Mouse (Mus musculus): ENCODE measurements around the gene Trim40. TPM values are rescaled to one million over a fixed set of nuclear protein-coding genes. Genes with fewer than 3 reads are reported as not detected.

Trim40 gene
- total RNA-seq (2021) = 0.61 TPM in 1 of 2 replicates, not detected in the other
- long read RNA-seq = 0 reads

DNA sequence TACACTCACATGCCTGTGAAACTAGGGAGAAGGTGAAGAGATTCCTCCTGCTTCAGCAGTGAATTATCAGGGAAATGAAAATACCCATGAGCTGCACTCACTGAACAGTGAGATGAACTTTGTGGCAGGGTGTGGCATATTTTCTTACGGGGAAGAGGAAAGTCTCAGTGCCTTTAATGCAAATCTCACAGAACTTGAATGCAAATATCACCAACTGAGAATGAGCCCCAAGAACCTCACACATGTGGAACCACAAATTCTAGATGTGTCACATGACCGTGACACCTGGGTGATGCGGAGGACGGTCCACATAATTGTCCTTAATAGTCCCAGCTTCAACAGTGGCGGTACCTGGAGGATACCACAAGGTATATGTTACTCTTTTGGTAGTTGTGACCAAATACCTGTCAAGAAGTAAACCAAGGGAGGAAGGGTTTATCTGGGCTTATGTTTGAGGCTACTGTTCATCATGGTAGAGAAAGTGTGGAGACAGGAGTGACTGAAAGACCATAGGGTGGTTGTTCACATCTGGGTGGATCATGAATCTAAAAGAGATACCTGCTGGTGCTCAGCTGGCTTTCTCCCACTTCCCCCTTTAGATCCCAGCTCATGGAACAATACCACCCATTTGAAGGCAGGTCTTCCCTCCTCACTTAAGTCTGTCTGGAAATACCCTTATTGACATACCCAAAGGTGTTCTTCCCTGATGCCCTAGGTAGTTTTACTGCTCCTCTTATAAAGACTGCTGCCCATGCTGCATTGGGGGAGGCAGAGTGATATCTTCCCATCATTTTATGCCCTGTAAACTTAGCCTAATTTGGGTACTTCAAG is at the start of gene Trim40:
Gene Trim40, minus strand, starts transcription at position 51 of the 831 bp plus-strand sequence.
- no peak for DNase-seq

DNA sequence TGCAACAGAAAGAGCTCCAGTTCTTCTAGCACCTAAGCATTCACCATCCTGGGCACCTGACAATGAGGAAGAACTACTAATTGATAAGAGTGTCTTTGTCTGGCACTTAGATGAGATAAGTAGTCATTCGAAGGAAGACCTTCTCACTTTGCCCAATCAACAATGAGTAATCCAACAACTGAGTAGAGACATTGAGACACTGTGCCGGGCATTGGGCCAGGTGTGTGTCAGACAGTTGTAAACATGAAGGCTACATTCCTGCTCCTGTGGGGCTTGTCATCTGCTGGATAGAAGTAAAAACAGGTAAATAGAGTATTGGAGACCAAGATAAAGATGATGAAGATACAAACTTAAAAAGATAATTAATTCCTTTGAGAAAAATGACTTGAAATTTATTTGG is 48.1 kb upstream of the Trim40 start:
- DNase-seq = peak; percentile 75

GRCm38 (mm10) chr17:36931806-36932205 is 41.9 kb upstream of the Trim40 start:
- DNase-seq = peak; percentile 43

- DNase-seq = no peak
These were observed 41.2 kb upstream of the Trim40 start for GRCm38 (mm10) chr17:36931130-36931529.

- no peak for DNase-seq
These were observed 40.3 kb upstream of the Trim40 start for GRCm38 (mm10) chr17:36930233-36930632.

- DNase-seq = no peak
These were observed 39.5 kb upstream of the Trim40 start for GRCm38 (mm10) chr17:36929236-36929932.

DNA sequence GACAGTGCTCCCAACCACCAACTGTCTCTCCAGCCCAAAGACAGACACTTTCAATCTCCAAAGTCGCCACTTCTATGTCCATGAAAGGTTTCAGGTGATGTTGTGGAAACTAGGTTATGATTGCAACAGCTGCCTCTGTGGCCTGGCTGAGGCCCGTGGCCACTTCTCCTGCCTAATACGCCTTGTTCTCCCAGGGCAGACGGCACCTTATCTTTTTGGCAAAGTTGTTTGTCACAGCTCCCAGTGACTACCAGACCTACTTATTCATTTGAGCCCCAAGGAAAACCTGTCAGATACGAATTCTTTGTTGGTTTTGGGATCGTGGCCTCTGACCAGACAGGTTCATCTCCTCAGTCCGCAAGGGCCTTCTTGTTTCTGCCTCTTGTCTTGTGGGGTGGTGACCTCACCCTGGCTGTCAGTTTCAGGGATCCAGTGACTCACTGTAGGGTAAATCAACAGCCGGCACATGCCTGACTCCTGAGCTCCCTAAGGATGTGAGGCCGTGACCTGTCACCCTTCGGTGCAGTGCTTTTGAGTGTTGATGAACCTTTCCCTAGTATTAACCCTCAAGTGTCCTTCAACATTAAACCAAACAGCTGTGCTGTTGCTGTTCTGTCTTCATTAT is 37.7 kb upstream of the Trim40 start:
- DNase-seq = no peak

DNA sequence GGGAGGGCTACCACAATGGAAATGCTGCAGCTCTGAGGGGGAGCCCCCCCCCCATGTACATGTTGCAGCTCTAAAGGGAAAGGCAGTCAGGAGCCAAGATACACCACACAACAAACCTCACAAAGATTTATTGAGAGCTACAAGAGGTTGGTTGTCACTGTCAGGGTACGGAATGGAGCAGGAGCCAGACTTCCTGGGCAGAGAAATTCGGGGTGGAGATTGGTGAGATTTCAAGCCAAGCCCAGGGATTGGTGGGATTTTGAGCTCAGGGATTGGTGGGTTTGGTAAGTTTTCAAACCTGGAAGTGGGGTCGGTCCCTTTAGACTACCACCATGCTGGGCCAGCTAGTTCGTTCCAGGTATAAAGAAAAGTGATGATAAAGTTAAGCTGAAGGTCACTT is 33.6 kb upstream of the Trim40 start:
- DNase-seq = no peak

- DNase-seq = no peak
These were observed 32.8 kb upstream of the Trim40 start for GRCm38 (mm10) chr17:36922715-36923114.

- peak; percentile 56 for DNase-seq
These were observed 30.3 kb upstream of the Trim40 start for GRCm38 (mm10) chr17:36920239-36920638.

DNA sequence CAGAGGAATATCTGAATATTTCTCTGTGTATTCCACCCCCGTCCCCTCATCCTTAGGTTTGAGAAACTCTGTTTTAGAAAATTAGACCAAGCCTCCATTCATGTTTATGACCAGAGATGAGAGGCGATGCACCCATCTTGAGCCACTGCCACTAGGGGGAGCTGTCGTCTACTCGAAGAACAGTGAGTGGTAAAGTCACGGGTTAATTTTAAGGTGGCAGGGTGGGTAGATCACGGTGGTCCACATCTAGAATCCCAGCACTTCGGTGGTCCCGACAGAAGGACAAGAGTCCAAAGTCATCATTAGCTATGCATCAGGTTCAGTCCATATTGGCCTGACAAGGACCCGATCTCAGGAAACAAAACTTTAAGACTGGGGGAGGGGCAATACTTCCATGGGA is 25.2 kb upstream of the Trim40 start:
- peak; percentile 70 for DNase-seq

DNA sequence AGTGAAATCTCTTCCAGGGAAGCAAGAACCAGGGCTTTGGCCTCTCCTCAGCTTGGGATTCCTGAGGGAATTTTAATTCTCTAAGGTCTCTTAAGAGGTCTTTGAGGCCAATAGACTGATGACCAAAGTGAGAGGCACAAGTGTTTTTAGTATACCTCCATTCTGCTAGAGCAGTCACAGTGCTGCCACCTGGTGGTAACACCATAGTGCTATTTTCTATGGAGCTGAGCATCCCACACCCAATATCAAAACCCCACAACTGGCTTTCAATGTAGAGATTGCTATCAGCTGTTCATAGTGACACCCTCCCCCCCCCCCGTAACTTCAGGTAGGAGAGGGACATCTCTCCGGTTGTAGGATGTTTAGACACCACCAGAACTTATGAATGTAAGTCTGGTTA is 24.2 kb upstream of the Trim40 start:
- peak; percentile 82 for DNase-seq

DNA sequence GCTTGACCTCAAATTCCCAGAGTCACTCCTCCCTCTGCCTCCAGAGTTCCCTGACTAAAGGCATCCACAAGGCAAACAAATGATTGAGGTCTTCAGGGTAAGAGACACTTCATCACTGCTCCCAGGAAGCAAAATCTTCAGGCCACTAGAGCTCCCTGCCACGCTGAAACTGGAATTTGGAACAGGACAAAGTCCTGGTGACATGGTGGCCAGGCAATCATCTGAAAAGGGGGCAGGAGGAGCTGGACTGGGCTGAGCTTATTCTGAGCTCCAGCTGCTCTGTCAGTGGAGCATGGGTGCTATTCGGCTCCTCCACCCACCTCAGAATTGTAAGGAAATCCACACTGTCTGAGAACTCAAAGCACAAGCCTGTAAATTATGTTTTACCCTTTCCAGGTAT is 22.1 kb upstream of the Trim40 start:
- no peak for DNase-seq

DNA sequence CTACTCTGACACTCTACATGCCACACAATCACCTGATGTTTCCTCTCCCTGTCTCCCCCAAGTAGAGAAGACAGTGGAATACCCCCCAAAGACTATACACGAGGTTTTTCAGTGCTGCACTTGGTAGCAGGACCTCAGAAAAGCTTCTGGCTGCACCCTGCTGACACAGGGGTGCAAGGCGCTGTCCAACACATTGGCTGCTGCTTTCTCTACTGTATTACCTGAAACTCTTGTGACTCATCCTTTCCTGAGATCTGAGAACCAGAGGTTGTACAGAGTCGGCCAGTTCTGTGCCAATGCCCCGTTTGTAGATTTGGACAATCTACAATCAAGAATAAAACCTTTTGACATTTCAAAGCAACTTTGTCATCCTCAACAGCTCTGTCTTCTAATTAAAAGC is 19.9 kb upstream of the Trim40 start:
- no peak for DNase-seq

DNA sequence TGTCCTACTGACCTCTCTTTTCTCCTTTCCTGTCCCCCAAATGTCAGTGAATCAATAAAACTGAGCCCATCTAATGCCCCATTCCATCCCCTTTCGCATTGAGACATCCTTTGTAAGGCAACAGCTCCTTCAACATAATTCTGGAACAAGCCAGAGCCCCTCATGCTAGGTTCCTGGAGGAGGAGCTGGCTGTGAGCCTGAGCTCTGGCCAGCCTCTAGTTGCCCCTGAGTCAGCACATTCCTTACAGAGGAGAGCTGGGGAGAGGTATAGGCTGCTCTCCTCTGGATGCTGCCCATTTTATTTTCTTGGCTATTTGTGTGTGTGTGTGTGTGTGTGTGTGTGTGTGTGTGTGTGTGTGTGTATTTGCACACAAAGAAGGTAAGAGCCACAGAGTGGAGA is 18.3 kb upstream of the Trim40 start:
- no peak for DNase-seq

- no peak for DNase-seq
These were observed 13.7 kb upstream of the Trim40 start for GRCm38 (mm10) chr17:36903651-36904050.

GRCm38 (mm10) chr17:36900691-36901090 is 10.8 kb upstream of the Trim40 start:
- DNase-seq = no peak

DNA sequence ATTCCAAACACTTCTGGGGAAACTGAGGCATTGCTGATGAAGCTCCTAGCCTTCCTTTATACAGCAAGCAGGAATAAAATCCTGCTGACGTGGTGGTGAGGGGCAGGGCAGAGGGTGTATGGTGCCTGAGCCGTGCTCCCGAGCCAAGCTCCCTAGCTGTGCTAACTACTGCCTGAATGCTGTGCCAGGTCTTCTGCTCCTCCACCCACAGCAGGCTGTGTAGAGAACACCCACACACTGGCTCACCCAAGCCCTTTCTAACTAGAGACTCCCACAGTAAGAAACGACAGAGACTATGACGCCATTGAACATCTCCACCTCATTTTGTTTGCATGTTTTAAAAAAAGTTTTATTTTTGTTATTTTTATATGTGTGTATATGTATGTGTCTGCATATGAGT is 10.1 kb upstream of the Trim40 start:
- DNase-seq = no peak

DNA sequence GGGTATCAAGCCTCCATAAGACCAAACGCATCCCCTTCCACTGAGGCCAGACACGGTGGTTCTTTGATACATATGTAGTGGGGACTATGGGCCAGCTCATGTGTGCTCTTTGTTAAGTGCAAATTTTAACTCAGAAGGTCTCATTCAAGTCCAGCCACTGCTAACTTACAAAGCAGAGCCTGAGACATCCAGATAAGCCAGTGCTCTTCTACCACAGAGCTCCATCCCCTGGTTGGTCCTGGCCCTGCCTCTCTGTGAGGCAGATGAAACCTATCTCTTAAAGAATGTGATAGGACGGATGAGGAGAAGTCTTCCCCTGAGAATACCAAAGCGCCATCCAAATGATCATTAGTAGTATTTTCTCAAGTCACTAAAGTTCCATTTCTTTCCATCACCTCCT is 9.5 kb upstream of the Trim40 start:
- DNase-seq = no peak

GRCm38 (mm10) chr17:36897552-36898205 is 7.8 kb upstream of the Trim40 start, which contains the start of gene Trim31:
Gene Trim31 (plus strand): TSS chr17:36898118.
- DNase-seq = no peak

GRCm38 (mm10) chr17:36897065-36897464 is 7.1 kb upstream of the Trim40 start:
- DNase-seq = no peak

- peak; percentile 13 for DNase-seq
These were observed 6.7 kb upstream of the Trim40 start for GRCm38 (mm10) chr17:36896583-36896982.

- no peak for DNase-seq
These were observed 3.5 kb upstream of the Trim40 start for GRCm38 (mm10) chr17:36893387-36893786.

Measured in adrenal gland, postnatal 25 days (tissue).